ENCODE assay signal across 7 mouse cellular contexts in genomic region chr17:24470701-24471527, GRCm38 (mm10). TPM values are rescaled to one million over a fixed set of nuclear protein-coding genes. Genes with fewer than 3 reads are reported as not detected.
A peak's percentile ranks its signal among the peaks of the same experiment; 100 is the strongest.
DNase-seq lines count a peak whose midpoint lies in the region; ATAC-seq and TF ChIP-seq lines count a peak whose summit lies in the region.

No protein-coding gene starts in this region.

- H3K27me3 ChIP-seq in forebrain, embryonic 12.5 days, result no peaks in the 10 kb centered on the region
- no peaks in the 10 kb centered on the region for H3K27me3 ChIP-seq in intestine, postnatal 0 days (replicated peaks; ENCODE audit: control insufficient read depth, insufficient read depth, low read length)
- H3K27me3 ChIP-seq in stomach, embryonic 14.5 days (ENCODE audit: control insufficient read depth, insufficient read depth, low read length), result no peaks in the 10 kb centered on the region

- H3K4me1 ChIP-seq in brown adipose tissue, adult 24 weeks (ENCODE audit: control insufficient read depth, insufficient read depth, insufficient read length, low read length), result peaks cover 14% of the 10 kb centered on the region
- peaks cover 28% of the 10 kb centered on the region for H3K4me1 ChIP-seq in forebrain, embryonic 12.5 days
- H3K4me1 ChIP-seq in intestine, postnatal 0 days (replicated peaks; ENCODE audit: control insufficient read depth, insufficient read depth, low read length), result no peaks in the 10 kb centered on the region
- H3K4me1 ChIP-seq in stomach, embryonic 14.5 days (ENCODE audit: control insufficient read depth, insufficient read depth, low read length), result peaks cover 24% of the 10 kb centered on the region

- peak overlapping the region; percentile 95 for H3K9ac ChIP-seq in forebrain, embryonic 12.5 days
- H3K9ac ChIP-seq in intestine, postnatal 0 days (ENCODE audit: low read depth, low read length), result peak overlapping the region; percentile 93
- peak overlapping the region; percentile 84 for H3K9ac ChIP-seq in stomach, embryonic 14.5 days (replicated peaks; ENCODE audit: low read depth, low read length)

- H3K27ac ChIP-seq in brown adipose tissue, adult 24 weeks (replicated peaks; ENCODE audit: low read depth, low read length), result peak overlapping the region; percentile 36
- peak overlapping the region; percentile 85 for H3K27ac ChIP-seq in forebrain, embryonic 12.5 days
- peak overlapping the region; percentile 94 for H3K27ac ChIP-seq in intestine, postnatal 0 days (ENCODE audit: low read depth, low read length)
- H3K27ac ChIP-seq in stomach, embryonic 14.5 days (ENCODE audit: low read length), result peak overlapping the region; percentile 52; the same call in 1 of the 2 replicates

- peaks cover 23% of the 10 kb centered on the region for H3K36me3 ChIP-seq in forebrain, embryonic 12.5 days (replicated peaks)
- H3K36me3 ChIP-seq in intestine, postnatal 0 days (ENCODE audit: control insufficient read depth, insufficient read depth), result peaks cover 21% of the 10 kb centered on the region
- H3K36me3 ChIP-seq in stomach, embryonic 14.5 days (ENCODE audit: control insufficient read depth, insufficient read depth, low read length), result peaks cover 13% of the 10 kb centered on the region

- DNase-seq in right cerebral cortex, adult 18-20 months, result peak; percentile 51
- no peak for DNase-seq in right cerebral cortex, postnatal 25 days
- peak; percentile 30 for DNase-seq in lung, postnatal 14 days

- WGBS in forebrain, embryonic 12.5 days, result 2% methylated on average over 68 of the region's 68 CpGs
- under 1% methylated on average over 68 of the region's 68 CpGs for WGBS in intestine, postnatal 0 days
- WGBS in stomach, embryonic 14.5 days, result 1% methylated on average over 68 of the region's 68 CpGs

- H3K4me3 ChIP-seq in brown adipose tissue, adult 24 weeks (ENCODE audit: insufficient read depth, low read depth, low read length), result peak overlapping the region; percentile 79
- peak overlapping the region; percentile 89 for H3K4me3 ChIP-seq in forebrain, embryonic 12.5 days (replicated peaks)
- H3K4me3 ChIP-seq in intestine, postnatal 0 days (ENCODE audit: low read depth, low read length), result peak overlapping the region; percentile 80
- peak overlapping the region; percentile 80 for H3K4me3 ChIP-seq in stomach, embryonic 14.5 days (ENCODE audit: low read depth, low read length)

- ATAC-seq in forebrain, embryonic 12.5 days (ENCODE audit: low FRiP score), result peak; percentile 49
- ATAC-seq in intestine, postnatal 0 days, result 0 out of 2 replicates have a peak, but pooled peaks have one; percentile 1
- ATAC-seq in stomach, embryonic 14.5 days (ENCODE audit: insufficient number of reproducible peaks, insufficient read depth, low FRiP score, low read depth), result peak; percentile 16; the same call in 1 of the 2 replicates

- no peak for TF ChIP-seq CTCF in intestine, postnatal 0 days (IDR thresholded peaks at IDR 0.05; ENCODE audit: low read depth)

- peak overlapping the region; percentile 83 for H3K4me2 ChIP-seq in forebrain, embryonic 12.5 days
- H3K4me2 ChIP-seq in intestine, postnatal 0 days (replicated peaks; ENCODE audit: low read depth), result peak overlapping the region; percentile 99
- peak overlapping the region; percentile 93 for H3K4me2 ChIP-seq in stomach, embryonic 14.5 days (replicated peaks; ENCODE audit: low read depth, low read length)

- no peaks in the 10 kb centered on the region for H3K9me3 ChIP-seq in forebrain, embryonic 12.5 days
- no peaks in the 10 kb centered on the region for H3K9me3 ChIP-seq in intestine, postnatal 0 days (ENCODE audit: control insufficient read depth)
- no peaks in the 10 kb centered on the region for H3K9me3 ChIP-seq in stomach, embryonic 14.5 days (ENCODE audit: control insufficient read depth, low read depth, low read length)

RNA-seq across cellular contexts. Expression of gene Pgp, which starts 0.7 kb away (rescaled TPM):
- 40.0 and 47.3 TPM in 2 replicates for polyA plus RNA-seq in brown adipose tissue, adult 24 weeks (2012; ENCODE audit: insufficient read depth, insufficient read length, missing spikeins)
- polyA plus RNA-seq in forebrain, embryonic 12.5 days (2016; fragmentation: Nextera tagmentation; extraction: Ambion mirVana), result 59.3 and 60.3 TPM in 2 replicates
- 64.5 and 69.4 TPM in 2 replicates for polyA plus RNA-seq in intestine, postnatal 0 days (2015; fragmentation: Nextera tagmentation; extraction: Ambion mirVana)
- 51.7 and 57.0 TPM in 2 replicates for polyA plus RNA-seq in stomach, embryonic 14.5 days (2014; fragmentation: Nextera tagmentation; extraction: Ambion mirVana)

RNA-seq across cellular contexts. Expression of gene E4f1, which starts 0.8 kb away (rescaled TPM):
- 6.9 and 7.0 TPM in 2 replicates for polyA plus RNA-seq in brown adipose tissue, adult 24 weeks (2012; ENCODE audit: insufficient read depth, insufficient read length, missing spikeins)
- 34.1 and 37.1 TPM in 2 replicates for polyA plus RNA-seq in forebrain, embryonic 12.5 days (2016; fragmentation: Nextera tagmentation; extraction: Ambion mirVana)
- 5.0 and 5.2 TPM in 2 replicates for polyA plus RNA-seq in intestine, postnatal 0 days (2015; fragmentation: Nextera tagmentation; extraction: Ambion mirVana)
- polyA plus RNA-seq in stomach, embryonic 14.5 days (2014; fragmentation: Nextera tagmentation; extraction: Ambion mirVana), result 25.1 and 28.5 TPM in 2 replicates

RNA-seq across cellular contexts. Expression of gene Bricd5, which starts 2.8 kb away (rescaled TPM):
- not detected in 2 replicates for polyA plus RNA-seq in brown adipose tissue, adult 24 weeks (2012; ENCODE audit: insufficient read depth, insufficient read length, missing spikeins)
- polyA plus RNA-seq in forebrain, embryonic 12.5 days (2016; fragmentation: Nextera tagmentation; extraction: Ambion mirVana), result not detected in 2 replicates
- polyA plus RNA-seq in intestine, postnatal 0 days (2015; fragmentation: Nextera tagmentation; extraction: Ambion mirVana), result not detected in 2 replicates
- polyA plus RNA-seq in stomach, embryonic 14.5 days (2014; fragmentation: Nextera tagmentation; extraction: Ambion mirVana), result 0.56 TPM in 1 of 2 replicates, not detected in the other

RNA-seq across cellular contexts. Expression of gene Mlst8, which starts 8.0 kb away (rescaled TPM):
- polyA plus RNA-seq in brown adipose tissue, adult 24 weeks (2012; ENCODE audit: insufficient read depth, insufficient read length, missing spikeins), result 6.6 and 9.8 TPM in 2 replicates
- polyA plus RNA-seq in forebrain, embryonic 12.5 days (2016; fragmentation: Nextera tagmentation; extraction: Ambion mirVana), result 34.4 and 37.9 TPM in 2 replicates
- 11.9 and 12.9 TPM in 2 replicates for polyA plus RNA-seq in intestine, postnatal 0 days (2015; fragmentation: Nextera tagmentation; extraction: Ambion mirVana)
- 39.7 and 46.2 TPM in 2 replicates for polyA plus RNA-seq in stomach, embryonic 14.5 days (2014; fragmentation: Nextera tagmentation; extraction: Ambion mirVana)

RNA-seq across cellular contexts. Expression of gene Caskin1, which starts 17.5 kb away (rescaled TPM):
- polyA plus RNA-seq in brown adipose tissue, adult 24 weeks (2012; ENCODE audit: insufficient read depth, insufficient read length, missing spikeins), result not detected in 2 replicates
- polyA plus RNA-seq in forebrain, embryonic 12.5 days (2016; fragmentation: Nextera tagmentation; extraction: Ambion mirVana), result 14.8 and 16.6 TPM in 2 replicates
- polyA plus RNA-seq in intestine, postnatal 0 days (2015; fragmentation: Nextera tagmentation; extraction: Ambion mirVana), result 0.69 and 0.78 TPM in 2 replicates
- 2.7 and 3.8 TPM in 2 replicates for polyA plus RNA-seq in stomach, embryonic 14.5 days (2014; fragmentation: Nextera tagmentation; extraction: Ambion mirVana)

Comparison
In these comparisons a context has a peak if more than half of its experiments do, and no peak if none do; other contexts are left out.
1. H3K27ac ChIP-seq: peak in every context shown above with its lines; median percentile 94 in intestine, postnatal 0 days; 85 in forebrain, embryonic 12.5 days; 52 in stomach, embryonic 14.5 days; 36 in brown adipose tissue, adult 24 weeks.